Mouse (Mus musculus) layer of hippocampus, postnatal 14 days (tissue): ENCODE data around the gene Acp7. TPM values are rescaled to one million over a fixed set of nuclear protein-coding genes. Genes with fewer than 3 reads are reported as not detected.
A peak's percentile ranks its signal among the peaks of the same experiment; 100 is the strongest.
"Not testable (repeated sequence)": the region's sequence is repeated elsewhere in the genome, so short reads cannot be mapped to it uniquely, and the experiment has no call there.

Experiments used
- DNase-seq, 2 experiments: peaks; one replicate each; pipeline ENCODE4 v3.0.0; 2021 to 2022; ENCODE audit warnings: low spot score in 2 of 2, mixed read lengths in 1 of 2
- long read RNA-seq, 2 experiments: library from polyadenylated mRNA; stranded (forward); transcript quantifications; one replicate each; pipeline ENCODE4 v2.0.0; 2021
- total RNA-seq, 2 experiments: library from RNA; stranded (reverse); gene quantifications; 2 replicates each; pipeline ENCODE4 v1.2.3; 2021

The Acp7 gene
- 1 to 10 TPM; 1.0 to 1.9 TPM for total RNA-seq
- long read RNA-seq, experiment 1, partial matches to known transcripts, result 0 of 1 reads
- long read RNA-seq, experiment 1, other reads (novel, unspliced or antisense), result 1 of 1 reads
- long read RNA-seq, experiment 2, result 0 reads

DNA sequence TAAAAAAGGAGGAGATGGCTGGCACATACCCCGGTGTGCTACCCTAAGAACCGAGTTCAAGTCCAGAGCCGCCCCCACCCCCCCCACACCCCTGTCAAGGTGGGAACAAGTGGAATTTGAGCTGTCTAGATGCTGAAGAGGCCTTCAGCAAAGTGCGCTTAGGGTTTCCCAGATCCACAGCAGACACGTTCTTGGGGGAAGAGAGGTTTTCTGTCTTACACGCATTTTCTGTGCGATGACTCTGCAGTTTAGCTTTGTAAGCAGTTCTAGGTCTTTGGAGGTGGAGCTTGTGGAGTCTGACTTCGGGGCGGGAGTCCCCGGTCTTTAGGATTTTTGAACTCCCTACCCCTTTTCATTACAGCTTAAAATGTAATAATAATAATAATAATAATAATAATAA, at the start of gene Acp7:
Acp7 (minus strand) TSS at position 260 of the 400 bp plus-strand sequence.
- no peak for DNase-seq

DNA sequence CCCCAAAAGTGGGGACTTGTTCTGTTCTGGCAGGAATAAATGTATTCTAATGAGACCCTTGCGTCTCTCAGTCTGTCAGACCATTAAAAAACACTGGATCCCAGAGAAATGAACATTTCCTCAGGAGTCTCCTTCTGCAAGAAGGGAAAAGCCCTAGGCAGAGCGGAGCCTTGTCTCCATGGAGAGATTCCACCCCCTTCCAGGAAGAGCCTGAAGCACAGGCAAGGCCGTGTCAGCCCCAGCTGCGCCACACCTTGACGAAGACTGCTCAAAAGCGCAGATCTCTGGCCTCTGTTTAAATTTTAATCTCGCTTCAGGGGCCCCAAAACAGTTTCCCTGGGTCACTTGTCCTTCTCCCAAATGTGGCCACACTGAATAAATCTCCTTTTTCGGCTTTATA, 46.5 kb upstream of the Acp7 start:
- DNase-seq, result no peak

DNA sequence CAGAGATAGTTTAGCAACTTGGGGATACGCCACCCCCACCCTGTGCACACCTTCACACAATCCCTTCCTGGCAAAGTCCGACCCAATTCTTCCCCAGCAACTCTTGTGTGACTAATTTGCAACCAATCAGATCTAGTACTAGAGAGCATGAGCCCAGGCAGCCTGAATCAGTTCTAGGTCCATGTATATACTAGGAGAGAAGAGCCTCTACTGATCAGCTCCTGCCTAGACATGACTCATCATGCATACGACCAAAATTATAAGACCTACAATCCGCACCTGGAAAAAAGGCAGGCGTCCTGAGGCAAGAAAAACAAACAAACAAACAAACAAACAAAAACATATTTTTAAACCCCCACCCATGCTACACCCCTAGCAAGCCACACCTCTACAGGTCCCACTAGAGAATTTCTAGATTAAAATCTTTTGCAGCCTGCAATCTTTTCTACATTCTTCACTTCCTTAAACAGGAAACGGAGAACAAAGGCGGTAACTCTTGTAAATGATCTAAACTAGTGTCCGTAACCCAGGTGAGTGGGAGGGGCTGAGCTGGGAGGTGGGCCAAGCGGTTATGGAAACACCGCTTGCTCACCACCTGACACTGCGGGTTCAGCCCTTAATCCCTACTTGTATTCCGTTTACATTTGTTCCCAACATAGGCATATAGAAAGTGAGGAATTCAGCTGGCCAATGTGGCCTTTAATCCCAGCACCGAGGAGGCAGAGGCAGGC, 45.8 kb upstream of the Acp7 start:
- DNase-seq, result no peak

DNA sequence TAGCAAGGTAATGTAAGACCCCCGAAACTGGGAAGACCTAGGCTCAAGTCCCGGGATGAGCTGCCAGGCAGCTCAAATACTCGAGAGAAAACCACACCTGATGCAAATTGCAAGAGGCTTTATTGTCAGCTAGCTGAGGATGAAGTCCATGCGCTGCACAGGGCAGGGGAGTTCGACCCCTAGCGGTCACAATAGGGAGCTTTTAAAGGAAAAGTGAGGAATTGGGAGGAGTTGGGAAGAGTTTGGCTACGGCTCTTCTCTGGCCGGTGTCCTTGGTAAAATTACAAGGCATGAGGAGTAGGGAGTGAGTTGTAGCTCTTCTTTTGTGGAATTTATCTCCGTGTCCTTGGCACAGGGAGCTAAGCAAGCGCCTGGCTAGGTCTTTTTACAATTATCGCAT, 44.6 kb upstream of the Acp7 start:
- no peak for DNase-seq

DNA sequence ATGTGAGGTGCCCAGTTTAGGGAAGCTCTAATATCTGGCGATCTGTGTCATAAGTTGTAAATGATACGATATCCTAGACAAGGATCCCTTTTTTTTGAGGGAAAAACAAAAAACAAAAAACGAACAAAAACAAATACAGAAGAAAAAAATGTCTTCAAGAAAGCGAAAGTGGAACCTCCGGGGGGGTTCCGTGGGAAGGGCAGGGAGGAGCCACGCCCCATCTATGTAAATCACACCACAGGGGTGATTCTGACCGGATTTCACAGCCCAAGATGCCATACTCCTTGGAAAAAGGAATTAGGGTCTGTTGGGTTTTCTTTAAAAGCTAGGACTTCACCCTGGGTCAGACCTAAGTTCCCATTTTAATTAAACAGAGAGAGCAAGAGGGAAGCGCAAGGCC, 43.9 kb upstream of the Acp7 start:
- DNase-seq, result no peak

DNA sequence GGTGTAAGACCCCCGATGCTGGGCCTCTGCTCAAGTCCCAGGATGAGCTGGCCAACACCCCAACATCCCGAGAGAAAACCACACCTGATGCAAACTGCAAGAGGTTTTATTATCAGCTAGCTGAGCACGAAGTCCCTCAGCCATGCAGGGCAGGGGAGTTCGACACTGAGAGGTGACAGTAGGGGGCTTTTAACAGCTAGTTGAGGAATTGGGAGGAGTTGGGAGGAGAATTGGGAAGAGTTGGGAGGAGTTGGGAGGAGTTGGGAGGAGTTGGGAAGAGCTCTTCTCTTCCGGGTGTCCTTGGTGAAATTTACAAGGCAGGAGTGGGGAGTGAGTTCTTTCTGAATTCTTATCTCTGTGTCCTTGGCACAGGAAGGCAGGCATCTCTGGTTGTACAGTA, 41.7 kb upstream of the Acp7 start:
- not testable (repeated sequence) for DNase-seq

DNA sequence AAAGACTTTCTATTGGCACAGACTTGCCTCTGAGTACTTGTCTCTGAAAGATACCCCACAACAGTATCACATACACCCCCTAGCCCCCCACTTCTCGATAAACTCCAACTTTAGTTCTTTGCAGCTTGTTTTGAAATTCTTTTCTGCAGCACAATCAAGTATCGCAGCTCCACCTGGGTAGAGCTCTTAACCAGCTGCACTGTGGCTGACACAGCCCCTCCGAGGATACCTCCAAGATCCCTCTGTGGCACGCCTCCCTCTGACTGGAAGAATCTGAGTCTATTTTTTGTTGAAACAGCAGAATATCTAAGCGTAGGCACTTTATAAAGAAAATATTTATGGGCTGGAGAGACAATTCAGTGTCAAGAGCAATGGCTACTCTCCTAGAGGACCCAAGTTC, 41.1 kb upstream of the Acp7 start:
- DNase-seq, result no peak

DNA sequence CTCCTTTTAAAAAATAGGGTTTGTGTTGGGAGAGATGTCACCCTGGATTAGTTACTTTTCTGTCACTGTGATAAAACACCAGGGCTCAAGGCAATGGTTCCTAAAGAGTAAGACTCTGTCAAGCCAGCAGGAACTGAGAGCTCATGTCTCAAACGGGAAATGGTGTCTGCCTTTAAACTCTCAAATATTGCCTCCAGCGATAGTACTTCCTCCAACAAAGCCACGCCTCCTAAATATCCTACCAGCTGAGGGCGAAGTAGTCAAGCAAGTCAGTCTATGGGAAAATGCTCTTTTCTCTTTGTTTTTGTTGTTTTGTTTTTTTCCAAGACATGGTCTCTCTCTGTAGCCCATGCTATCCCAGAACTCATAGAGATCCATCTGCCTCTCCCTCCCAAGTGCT, 40.0 kb upstream of the Acp7 start:
- no peak for DNase-seq

DNA sequence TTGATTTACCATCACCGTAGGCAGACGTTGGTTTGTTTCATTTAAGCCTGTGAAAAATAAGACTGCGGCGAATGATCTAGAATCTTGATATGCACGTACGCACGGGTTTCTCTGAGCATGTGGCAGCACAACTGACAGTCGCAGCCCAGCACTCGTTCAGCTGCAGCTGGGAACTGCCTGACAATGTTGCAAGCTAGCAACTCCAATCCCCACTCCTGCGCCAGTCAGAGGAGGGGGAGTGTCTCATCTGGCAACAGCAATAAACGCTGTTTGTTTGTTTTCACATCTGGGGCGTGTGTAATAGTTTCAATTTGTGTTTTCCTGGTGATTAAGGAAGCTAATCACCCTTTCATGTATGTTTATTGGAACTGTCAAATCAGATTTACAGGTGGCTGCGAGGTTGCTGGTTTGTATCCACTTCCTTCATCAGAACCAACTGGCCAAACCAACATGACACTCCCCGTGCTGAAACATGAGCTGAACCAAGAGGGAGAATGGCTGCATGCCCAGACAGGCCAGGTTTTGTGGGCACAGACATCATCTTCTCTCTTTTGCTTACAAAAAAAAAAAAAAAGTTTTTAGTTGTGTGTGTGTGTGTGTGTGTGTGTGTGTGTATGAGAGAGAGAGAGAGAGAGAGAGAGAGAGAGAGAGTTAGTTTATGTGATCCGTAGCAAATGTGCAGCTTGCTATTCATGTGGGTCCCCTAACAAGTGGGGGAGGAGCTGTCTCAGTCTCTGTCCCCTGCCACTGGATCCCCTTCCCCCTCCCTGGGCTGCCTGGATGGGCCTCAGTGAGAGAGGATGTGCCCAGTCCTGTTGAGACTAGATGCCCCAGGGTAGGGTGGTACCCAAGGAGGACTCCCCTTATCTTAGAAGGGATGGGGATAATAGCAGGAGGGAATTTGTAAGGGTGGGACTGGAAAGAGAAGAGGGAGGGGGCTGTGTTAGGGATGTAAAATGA, 34.8 kb upstream of the Acp7 start:
- peak; percentile 25 to 28 for DNase-seq

DNA sequence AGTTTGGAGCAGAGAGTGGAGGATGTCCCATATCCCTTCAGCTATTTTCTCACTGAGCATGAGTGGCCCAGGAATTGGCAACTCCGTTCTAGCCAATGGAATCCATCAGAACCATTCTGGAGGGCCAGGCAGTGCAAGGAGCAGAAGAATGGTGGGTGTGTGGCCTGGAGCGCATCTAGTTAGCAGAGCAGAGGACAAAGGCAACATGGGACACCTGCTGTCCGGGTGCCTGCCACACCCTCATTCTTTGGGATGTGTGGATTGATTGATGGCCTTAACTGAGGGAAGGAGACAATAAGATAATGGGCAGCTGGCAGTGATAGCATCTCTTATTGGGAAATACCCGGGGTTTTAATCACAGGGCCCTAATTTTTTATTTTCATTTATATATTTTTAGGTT, 25.3 kb upstream of the Acp7 start:
- DNase-seq, result no peak

DNA sequence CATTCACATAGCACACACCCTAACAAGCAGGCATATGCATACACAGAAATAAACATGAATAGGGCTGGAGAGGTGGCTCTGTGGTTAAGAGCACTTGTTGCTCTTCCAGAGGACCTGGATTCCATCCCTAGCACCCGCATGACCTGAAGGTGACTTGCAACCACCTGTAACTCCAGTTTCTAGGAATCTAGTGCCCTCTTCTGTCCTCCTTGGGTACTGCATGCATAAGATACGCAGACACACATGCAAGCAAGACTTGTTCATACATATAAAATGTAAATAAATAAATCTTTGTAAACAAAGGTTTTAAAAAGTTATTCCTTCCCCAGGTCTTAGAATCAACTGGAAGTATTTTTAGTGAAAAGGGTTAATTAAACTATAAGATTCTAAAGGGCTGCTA, 20.0 kb upstream of the Acp7 start:
- no peak for DNase-seq

DNA sequence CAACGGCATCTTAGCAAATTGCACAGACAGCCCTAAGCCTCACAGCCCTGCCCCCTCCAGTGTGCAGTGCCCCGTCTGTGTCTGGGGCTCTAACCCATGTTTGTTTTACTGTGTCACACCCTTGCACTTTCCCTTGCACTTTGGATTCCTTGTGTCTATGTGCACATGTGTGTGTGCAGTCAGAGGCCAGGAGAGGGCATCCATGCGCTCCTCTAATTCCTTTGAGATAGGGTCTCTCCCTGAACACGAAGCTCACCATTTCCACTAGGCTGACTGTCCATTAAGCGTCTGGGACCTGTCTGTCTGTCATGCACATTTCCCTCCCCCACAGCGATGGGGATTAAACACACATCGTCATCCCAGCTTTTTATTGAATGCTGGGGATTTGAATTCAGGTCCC, 15.9 kb upstream of the Acp7 start:
- DNase-seq, result no peak

DNA sequence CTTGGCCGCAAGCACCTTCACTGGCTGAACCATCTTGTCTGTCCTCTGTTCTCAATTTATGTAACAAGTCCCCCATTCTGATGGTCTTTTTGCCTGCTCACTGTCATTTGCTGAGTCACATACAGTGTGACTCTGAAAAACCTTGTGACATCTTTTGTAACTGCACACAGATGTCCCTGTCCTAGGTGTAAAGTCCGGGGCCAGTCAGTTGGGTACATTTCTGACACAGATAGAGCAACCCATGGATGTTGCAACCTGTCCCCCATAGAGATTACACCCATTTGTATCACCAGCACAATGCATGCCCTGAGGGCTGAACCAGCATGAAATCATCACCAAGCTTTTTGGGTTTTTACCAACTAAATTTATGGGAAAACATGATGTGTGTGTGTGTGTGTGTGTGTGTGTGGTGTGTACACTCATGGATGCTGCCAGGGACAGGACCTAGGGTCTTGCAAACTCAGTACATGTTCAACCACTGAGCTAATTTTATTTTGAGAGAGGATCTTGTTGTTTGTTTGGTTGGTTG, 14.9 kb upstream of the Acp7 start:
- DNase-seq, result no peak

DNA sequence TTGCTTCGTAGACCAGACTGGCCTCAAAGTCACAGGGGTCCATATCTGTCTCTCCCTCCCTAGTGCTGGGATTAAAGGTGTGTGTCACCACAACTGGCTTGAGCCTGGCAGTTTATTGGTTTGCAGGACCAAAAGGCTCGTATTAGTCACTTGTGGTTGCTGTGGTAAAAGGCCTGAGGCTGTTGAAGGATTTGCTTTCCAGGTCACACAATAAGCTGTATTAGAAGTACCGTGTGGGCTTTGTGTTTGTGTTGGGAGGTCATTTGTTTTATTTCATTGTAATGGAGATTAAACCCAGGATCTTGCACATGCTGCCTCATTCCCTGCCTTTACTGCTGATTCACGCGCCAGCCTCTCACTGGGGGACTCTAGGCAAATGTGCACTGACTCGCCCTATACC, 14.2 kb upstream of the Acp7 start:
- no peak for DNase-seq

DNA sequence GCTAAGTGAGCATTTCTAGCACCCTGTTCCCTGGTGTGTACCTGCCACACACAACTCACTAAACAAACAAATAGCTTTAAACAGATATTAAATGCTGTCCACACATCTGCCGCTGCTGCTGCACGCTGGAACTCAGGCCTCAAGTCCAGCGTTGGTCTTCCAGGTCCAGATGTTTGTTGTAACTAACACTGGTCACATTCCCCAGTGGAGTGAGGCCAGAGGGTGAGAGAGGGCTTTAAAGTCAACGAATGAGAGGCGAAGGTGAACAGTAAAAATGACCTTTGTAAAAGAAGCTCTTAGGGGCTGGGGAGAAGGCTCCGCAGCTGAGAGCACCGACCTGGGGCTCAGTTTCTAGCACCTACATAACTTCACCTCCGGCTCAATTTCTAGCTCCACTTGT, 10.4 kb upstream of the Acp7 start:
- no peak for DNase-seq

DNA sequence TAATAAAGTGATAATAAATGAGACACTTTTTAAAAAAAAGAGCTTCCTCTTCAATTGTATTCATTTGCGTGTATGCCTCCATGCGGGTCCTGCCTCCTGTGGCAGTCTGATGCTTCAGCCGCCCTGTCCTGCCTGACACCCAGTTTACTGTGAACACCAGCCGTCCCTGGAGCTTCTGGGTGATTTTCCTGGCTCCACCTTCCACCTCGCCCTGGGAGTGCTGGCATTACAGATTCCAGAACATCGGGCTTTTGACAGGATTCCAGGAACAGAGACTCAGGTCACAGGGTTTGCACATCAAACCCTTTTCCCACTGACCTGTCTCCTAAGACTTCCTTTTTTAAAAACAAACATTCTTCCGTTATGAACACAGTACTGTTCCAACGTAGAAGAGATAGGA, 6.4 kb upstream of the Acp7 start:
- peak in 1 of 2 experiments; percentile 9 for DNase-seq

DNA sequence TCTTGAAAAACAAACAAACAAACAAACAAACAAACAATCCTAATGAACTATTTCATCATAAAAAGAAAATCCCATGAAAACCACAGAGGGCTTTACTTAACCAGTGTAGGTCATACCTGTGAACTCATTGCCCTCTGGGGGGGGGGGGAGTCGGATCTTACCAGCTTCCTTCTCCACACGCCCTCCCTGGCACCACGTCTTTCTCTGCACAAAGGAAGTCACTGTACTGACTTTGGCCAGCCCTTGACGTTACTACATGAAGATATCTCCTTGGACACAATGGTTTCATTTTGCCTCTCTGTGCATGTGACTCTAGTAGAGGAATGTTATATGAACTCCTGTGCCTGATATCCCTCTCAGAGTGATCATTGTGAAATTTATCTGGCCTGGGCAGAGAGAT, 3.0 kb upstream of the Acp7 start:
- DNase-seq, result no peak

DNA sequence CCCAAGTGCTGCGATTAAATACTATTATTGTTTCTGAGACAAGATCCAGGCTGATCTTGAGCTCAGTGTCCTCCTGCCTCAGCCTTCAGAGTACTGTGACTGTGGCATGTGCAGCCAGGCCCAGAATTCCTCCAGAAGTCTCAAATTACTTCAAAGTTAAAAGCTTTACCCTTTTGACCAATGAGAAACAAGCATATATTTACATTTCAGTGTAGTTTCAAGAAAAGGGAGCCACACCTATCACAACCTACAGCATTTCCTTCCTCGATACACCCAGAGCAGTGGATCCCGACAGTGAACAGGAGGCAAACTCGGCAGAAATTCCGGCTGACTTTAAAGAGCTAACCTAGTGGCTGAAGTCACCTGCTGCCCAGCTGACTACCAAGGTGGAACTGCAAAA, 6.3 kb downstream of the Acp7 start:
- DNase-seq, result no peak

DNA sequence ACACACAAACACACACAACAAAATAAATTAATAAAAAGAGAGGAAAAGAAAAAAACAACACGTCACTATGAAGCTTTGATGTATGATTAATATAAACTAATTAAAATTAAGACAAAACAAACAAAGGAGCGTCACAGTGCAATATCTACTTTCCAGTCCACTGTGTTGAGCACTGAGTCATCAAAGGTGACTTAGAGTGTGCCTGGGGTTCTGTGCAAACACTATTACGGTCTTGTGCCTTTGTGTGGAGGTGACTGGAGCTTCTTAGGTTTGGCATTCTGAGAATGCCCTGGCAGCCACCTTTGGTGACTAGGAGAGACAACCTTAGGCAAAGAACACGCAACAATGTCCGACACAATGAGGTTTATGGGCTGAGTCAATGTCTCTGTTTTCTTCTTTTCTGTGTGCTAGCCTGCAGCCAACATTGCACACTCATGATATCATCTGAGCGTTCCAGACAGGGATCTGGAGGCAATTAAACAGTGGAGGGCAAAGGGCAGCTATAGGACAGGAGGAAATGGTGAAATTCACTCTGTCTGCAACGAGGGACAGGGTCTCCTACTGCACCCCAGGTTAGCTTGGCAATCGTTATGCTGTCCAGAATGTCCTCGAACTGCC, 11.9 kb downstream of the Acp7 start:
- DNase-seq, result no peak

DNA sequence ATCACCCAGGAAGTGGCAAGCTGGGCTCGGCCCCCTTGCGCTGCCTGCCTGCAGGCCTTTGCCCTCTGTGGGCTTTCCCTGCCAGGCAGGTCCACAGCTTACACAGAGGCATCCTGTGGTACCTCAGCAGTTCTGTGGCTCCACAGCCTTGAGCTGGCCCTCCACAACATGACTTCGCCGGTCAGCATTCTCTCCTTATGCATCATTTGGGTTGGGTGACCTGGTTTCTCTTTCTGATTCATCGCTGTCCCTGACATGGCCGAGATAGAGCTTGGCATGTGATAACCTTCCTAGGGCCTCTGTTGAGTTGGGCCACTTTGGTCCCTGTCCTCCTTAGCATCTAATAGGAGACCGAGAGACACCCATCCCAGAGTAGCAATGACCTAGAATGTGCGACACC, 25.2 kb downstream of the Acp7 start:
- DNase-seq, result no peak

DNA sequence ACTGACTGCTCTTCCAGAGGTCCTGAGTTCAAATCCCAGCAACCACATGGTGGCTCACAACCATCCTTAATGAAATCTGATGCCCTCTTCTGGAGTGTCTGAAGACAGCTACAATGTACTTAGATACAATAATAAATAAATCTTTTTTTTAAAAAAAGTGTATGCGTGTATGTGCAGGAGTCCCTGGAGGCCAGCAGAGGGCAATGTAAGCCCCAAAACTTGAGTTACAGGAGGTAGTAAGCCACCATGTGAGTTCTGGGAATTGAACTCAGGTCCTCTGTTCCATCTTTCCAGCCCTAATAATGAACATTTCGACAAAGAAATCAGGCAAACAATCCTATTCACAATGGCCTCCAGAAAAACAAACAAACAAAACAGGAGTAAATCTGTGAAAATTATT, 27.3 kb downstream of the Acp7 start:
- DNase-seq, result not testable (repeated sequence)

DNA sequence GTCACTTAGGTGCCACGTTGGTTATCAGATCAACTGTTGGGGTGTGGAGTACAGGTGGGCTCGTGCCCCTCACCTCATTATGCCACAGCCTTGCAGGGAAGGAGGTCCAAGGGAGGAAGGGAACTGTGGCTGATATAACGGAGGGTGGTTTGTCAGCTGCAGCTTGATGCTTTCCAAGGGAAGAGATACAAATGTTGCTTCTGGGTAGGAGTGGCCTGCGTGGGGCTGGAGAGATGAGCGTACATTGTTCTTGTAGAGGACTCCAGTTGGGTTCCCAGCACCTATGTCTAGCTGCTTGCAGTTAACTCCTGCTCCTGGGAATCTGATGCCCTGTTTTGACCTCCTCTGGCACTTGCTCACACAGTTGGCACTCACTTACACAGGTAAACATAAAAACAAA, 28.0 kb downstream of the Acp7 start:
- no peak for DNase-seq
